Mouse (Mus musculus): Measurements from ENCODE around the gene Elmo1.

GRCm38 (mm10) chr13:20525844-20526243 lies 435.4 kb downstream of the Elmo1 start:
- no peak for TF ChIP-seq CTCF (IDR thresholded peaks at IDR 0.05; ENCODE audit: low read depth, low read length)
- no peak for TF ChIP-seq POLR2AphosphoS5 (IDR thresholded peaks at IDR 0.05; ENCODE audit: insufficient replicate concordance, low read depth, low read length)
- no peak for TF ChIP-seq TAL1 (conservative IDR thresholded peaks at IDR 0.05; ENCODE audit: low read depth, low read length)
- TF ChIP-seq GATA1 (IDR thresholded peaks at IDR 0.05; ENCODE audit: borderline replicate concordance, low read length) = no peak
- TF ChIP-seq GATA2 (IDR thresholded peaks at IDR 0.05; ENCODE audit: borderline replicate concordance, low read depth, low read length) = no peak
